Mouse (Mus musculus): ENCODE measurements around the gene Dennd6b.

Dennd6b gene

GRCm38 (mm10) chr15:89158516-89158915 is 37.8 kb downstream of the Dennd6b start:
- no peak for DNase-seq (ENCODE audit: low spot score)

GRCm38 (mm10) chr15:89157954-89158353 is 38.3 kb downstream of the Dennd6b start:
- peak; percentile 87 for DNase-seq (ENCODE audit: low spot score)

GRCm38 (mm10) chr15:89152312-89152711 is 44.0 kb downstream of the Dennd6b start:
- peak; percentile 66 for DNase-seq (ENCODE audit: low spot score)

GRCm38 (mm10) chr15:89150041-89150390 is 46.3 kb downstream of the Dennd6b start:
- DNase-seq (ENCODE audit: low spot score), result no peak

- peak; percentile 63 for DNase-seq (ENCODE audit: low spot score)
Observed at GRCm38 (mm10) chr15:89149271-89150040, 46.8 kb downstream of the Dennd6b start, which contains the start of gene Mapk11. TSS of gene Mapk11 (minus strand) at chr15:89149628.

GRCm38 (mm10) chr15:89148496-89149270 is 47.6 kb downstream of the Dennd6b start:
- peak; percentile 44 for DNase-seq (ENCODE audit: low spot score)

GRCm38 (mm10) chr15:89147895-89148294 is 48.4 kb downstream of the Dennd6b start:
- peak; percentile 37 for DNase-seq (ENCODE audit: low spot score)

GRCm38 (mm10) chr15:89147456-89147855 is 48.8 kb downstream of the Dennd6b start:
- no peak for DNase-seq (ENCODE audit: low spot score)

GRCm38 (mm10) chr15:89147024-89147423 is 49.3 kb downstream of the Dennd6b start:
- no peak for DNase-seq (ENCODE audit: low spot score)

- DNase-seq (ENCODE audit: low spot score), result peak; percentile 46
Observed at GRCm38 (mm10) chr15:89146537-89146936, 49.8 kb downstream of the Dennd6b start.

- DNase-seq (ENCODE audit: low spot score), result no peak
Observed at GRCm38 (mm10) chr15:89145813-89146350, 50.4 kb downstream of the Dennd6b start.

- no peak for DNase-seq (ENCODE audit: low spot score)
Observed at GRCm38 (mm10) chr15:89144965-89145364, 51.3 kb downstream of the Dennd6b start.

- DNase-seq (ENCODE audit: low spot score), result no peak
Observed at GRCm38 (mm10) chr15:89143134-89143533, 53.2 kb downstream of the Dennd6b start.

GRCm38 (mm10) chr15:89141905-89142304 is 54.4 kb downstream of the Dennd6b start:
- no peak for DNase-seq (ENCODE audit: low spot score)

- no peak for DNase-seq (ENCODE audit: low spot score)
Observed at GRCm38 (mm10) chr15:89141443-89141842, 54.9 kb downstream of the Dennd6b start.

- peak; percentile 51 for DNase-seq (ENCODE audit: low spot score)
Observed at GRCm38 (mm10) chr15:89140659-89141252, 55.5 kb downstream of the Dennd6b start, which contains the start of gene Mapk12. TSS of gene Mapk12 (minus strand) at chr15:89140703.

GRCm38 (mm10) chr15:89140048-89140658 is 56.1 kb downstream of the Dennd6b start:
- DNase-seq (ENCODE audit: low spot score), result peak; percentile 49

- DNase-seq (ENCODE audit: low spot score), result no peak
Observed at GRCm38 (mm10) chr15:89138531-89138930, 57.8 kb downstream of the Dennd6b start.

- DNase-seq (ENCODE audit: low spot score), result no peak
Observed at GRCm38 (mm10) chr15:89138046-89138405, 58.3 kb downstream of the Dennd6b start.

GRCm38 (mm10) chr15:89137378-89138045 is 58.8 kb downstream of the Dennd6b start:
- no peak for DNase-seq (ENCODE audit: low spot score)

- DNase-seq (ENCODE audit: low spot score), result no peak
Observed at GRCm38 (mm10) chr15:89136461-89137155, 59.7 kb downstream of the Dennd6b start.

All from retina, embryonic 14.5 days (tissue).